Mouse (Mus musculus) C2C12 (cell line): ENCODE measurements at regions not wholly inside any gene's neighbourhood (a gene's known extent, or its start where the extent isn't known, plus 50 kb on each side); places are given as distances from the start of the nearest gene placed in this dataset.

Experiments used
- CTCF ChIP-seq: IDR thresholded peaks from one replicate; pipeline ENCODE4 v1.5.1; 2011; ENCODE audit not compliant: control insufficient read depth, insufficient read depth, insufficient read length
- FOSL1 ChIP-seq: IDR thresholded peaks from one replicate; pipeline ENCODE4 v1.8.0; 2011; ENCODE audit warnings: mild to moderate bottlenecking, low read length; ENCODE audit not compliant: poor library complexity, insufficient read depth, severe bottlenecking
- MAX ChIP-seq: IDR thresholded peaks from one replicate; pipeline ENCODE4 v1.6.1; 2011; ENCODE audit warnings: mild to moderate bottlenecking, control low read depth
- MYOD1 ChIP-seq: IDR thresholded peaks from one replicate; pipeline ENCODE4 v1.6.1; 2011; ENCODE audit warnings: low read depth; ENCODE audit not compliant: control insufficient read depth, insufficient read length
- MYOG ChIP-seq: IDR thresholded peaks from one replicate; pipeline ENCODE4 v1.6.1; 2011; ENCODE audit not compliant: control insufficient read depth, insufficient read length; ENCODE audit errors: extremely low read depth
- USF1 ChIP-seq: IDR thresholded peaks from one replicate; pipeline ENCODE4 v1.6.1; 2011; ENCODE audit warnings: low read depth, mild to moderate bottlenecking, control low read depth, moderate library complexity

GRCm38 (mm10) chr9:85581028-85581595, 168.0 kb downstream of the Ibtk start:
- TF ChIP-seq MAX (no peak), CTCF (no peak), USF1 (no peak), MYOG (no peak), FOSL1 (no peak), MYOD1 (no peak)
